Mouse (Mus musculus) heart, embryonic 16.5 days (tissue): Measurements from ENCODE around the gene Ssh3. TPM values are rescaled to one million over a fixed set of nuclear protein-coding genes. Genes with fewer than 3 reads are reported as not detected.

Source experiments
- ATAC-seq: fragments of 200-750 bp; cut with Nextera tagmentation; replicated peaks from 2 replicates; pipeline ENCODE4 v1.8.0; 2017; ENCODE audit warnings: moderate number of reproducible peaks; ENCODE audit not compliant: insufficient read depth, low FRiP score; ENCODE audit errors: extremely low read depth
- H3K27ac ChIP-seq: fragments of 300-500 bp; sonication (generic); 2 replicates; pipeline ENCODE4 v1.5.1; 2014; ENCODE audit warnings: mild to moderate bottlenecking, low read length, control low read depth, moderate library complexity
- H3K27me3 ChIP-seq: fragments of 300-500 bp; sonication (generic); 2 replicates; pipeline ENCODE4 v1.6.1; 2014; ENCODE audit warnings: low read length, mixed read lengths; ENCODE audit not compliant: control insufficient read depth, insufficient read depth
- H3K36me3 ChIP-seq: fragments of 300-500 bp; sonication (generic); 2 replicates; pipeline ENCODE4 v1.6.1; 2014; ENCODE audit not compliant: control insufficient read depth, insufficient read depth
- H3K4me1 ChIP-seq: fragments of 300-500 bp; sonication (generic); 2 replicates; pipeline ENCODE4 v1.6.1; 2014; ENCODE audit warnings: low read length, mixed read lengths; ENCODE audit not compliant: control insufficient read depth, insufficient read depth
- H3K4me2 ChIP-seq: fragments of 300-500 bp; sonication (generic); 2 replicates; pipeline ENCODE4 v1.6.1; 2014; ENCODE audit warnings: low read depth, mild to moderate bottlenecking, control low read depth, low read length
- H3K4me3 ChIP-seq: fragments of 300-500 bp; sonication (generic); 2 replicates; pipeline ENCODE4 v1.5.1; 2014; ENCODE audit warnings: mild to moderate bottlenecking, control low read depth, low read length
- H3K9ac ChIP-seq: fragments of 300-500 bp; sonication (generic); 2 replicates; pipeline ENCODE4 v1.6.1; 2014; ENCODE audit warnings: low read length, control low read depth
- H3K9me3 ChIP-seq: fragments of 300-500 bp; sonication (generic); replicated peaks from 2 replicates; pipeline ENCODE4 v1.6.1; 2016; ENCODE audit warnings: low read length; ENCODE audit not compliant: control insufficient read depth
- WGBS: fragments of 180-500 bp; shearing (Covaris S2); extraction: QIAGEN DNeasy Blood & Tissue Kit; methylation state at CpG from one replicate; pipeline ENCODE4 v1.1.7; 2014; 5-methylcytosine and 5-hydroxymethylcytosine counted together
- polyA plus RNA-seq: library from polyadenylated mRNA; unstranded; fragments of >200 nt; fragmentation: Nextera tagmentation; extraction: Ambion mirVana; gene quantifications from 2 replicates; pipeline ENCODE4 v1.2.1, GENCODE M21; 2015

The Ssh3 gene
- polyA plus RNA-seq, 1 experiment from 2014 or later, result 8.3 TPM

DNA sequence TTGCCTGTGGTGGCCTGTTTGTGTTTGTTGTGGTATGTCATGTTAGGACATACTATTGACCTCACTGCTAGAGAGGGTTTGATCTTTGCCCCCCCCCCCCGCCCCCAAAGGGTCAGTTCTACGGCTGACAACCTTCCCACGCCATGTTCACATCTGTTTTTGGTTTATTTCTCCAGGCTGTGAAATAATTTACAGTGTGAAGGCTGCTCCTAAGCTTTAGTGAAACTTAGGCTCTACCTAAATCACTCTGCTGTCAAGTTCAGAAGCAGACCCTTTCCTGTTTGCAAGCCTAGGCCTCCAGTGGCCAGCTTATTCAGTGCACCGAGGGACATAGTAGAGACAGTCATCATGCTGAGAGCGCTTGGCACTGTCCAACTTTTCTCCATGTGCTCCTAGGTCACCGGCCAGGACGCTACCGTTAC, 28.7 kb downstream of the Ssh3 start:
- ATAC-seq, result no peak
- Histone ChIP-seq H3K9ac (no peak overlapping the region), H3K4me2 (no peak overlapping the region), H3K27ac (no peak overlapping the region), H3K4me3 (no peak overlapping the region), H3K9me3 (no peaks in the 10 kb centered on the region), H3K36me3 (no peaks in the 10 kb centered on the region), H3K4me1 (no peaks in the 10 kb centered on the region), H3K27me3 (no peaks in the 10 kb centered on the region)
- 68% methylated on average over 8 of the region's 8 CpGs for WGBS

DNA sequence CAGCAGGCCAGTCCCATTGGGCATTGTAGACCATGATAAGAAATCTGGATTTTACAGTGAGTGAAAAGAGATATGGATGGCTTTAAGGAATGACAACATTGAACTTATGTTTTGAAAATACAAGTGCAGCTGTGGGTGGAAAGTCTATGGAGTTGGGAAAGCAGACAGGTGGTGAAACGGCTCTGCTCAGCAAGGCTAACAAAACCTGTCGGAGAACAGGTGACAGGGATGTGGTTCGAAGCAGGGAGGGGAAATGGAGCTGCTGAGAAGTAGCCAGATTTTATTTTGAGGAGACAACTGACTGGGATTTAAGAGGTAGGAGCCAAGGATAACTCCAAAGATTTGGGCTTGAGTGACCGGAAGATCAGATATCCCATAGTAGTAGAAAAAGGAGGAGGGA, 34.4 kb downstream of the Ssh3 start:
- Histone ChIP-seq H3K27me3 (no peaks in the 10 kb centered on the region), H3K27ac (no peak overlapping the region)
- 59% methylated on average over 4 of the region's 4 CpGs for WGBS

GRCm38 (mm10) chr19:4232651-4233050, 36.3 kb downstream of the Ssh3 start:
- peak overlapping the region; percentile 82; the same call in 1 of the 2 replicates for H3K4me2 ChIP-seq
- H3K4me1 ChIP-seq, result peaks cover 8% of the 10 kb centered on the region
- H3K4me3 ChIP-seq, result no peak overlapping the region
- ATAC-seq, result no peak
- no peaks in the 10 kb centered on the region for H3K36me3 ChIP-seq
- no peaks in the 10 kb centered on the region; the same call in 1 of the 2 replicates for H3K27me3 ChIP-seq
- no peak overlapping the region for H3K27ac ChIP-seq
- H3K9me3 ChIP-seq, result no peaks in the 10 kb centered on the region
- WGBS, result 76% methylated on average over 7 of the region's 7 CpGs
- H3K9ac ChIP-seq, result peak overlapping the region; percentile 78

More for the DNA sequence above, 34.4 kb downstream of the Ssh3 start:
- Histone ChIP-seq H3K9me3 (no peaks in the 10 kb centered on the region), H3K4me2 (no peak overlapping the region), H3K4me3 (no peak overlapping the region), H3K4me1 (peaks cover 8% of the 10 kb centered on the region), H3K9ac (no peak overlapping the region), H3K36me3 (no peaks in the 10 kb centered on the region)
- ATAC-seq, result no peak

GRCm38 (mm10) chr19:4232186-4232572, 36.8 kb downstream of the Ssh3 start:
- Histone ChIP-seq H3K4me1 (peaks cover 8% of the 10 kb centered on the region), H3K9me3 (no peaks in the 10 kb centered on the region), H3K9ac (peak overlapping the region; percentile 78), H3K27ac (peak overlapping the region; percentile 88), H3K27me3 (no peaks in the 10 kb centered on the region; the same call in 1 of the 2 replicates), H3K36me3 (no peaks in the 10 kb centered on the region), H3K4me3 (peak overlapping the region; percentile 70), H3K4me2 (peak overlapping the region; percentile 82)
- WGBS, result 4% methylated on average over 2 of the region's 2 CpGs
- no peak for ATAC-seq

DNA sequence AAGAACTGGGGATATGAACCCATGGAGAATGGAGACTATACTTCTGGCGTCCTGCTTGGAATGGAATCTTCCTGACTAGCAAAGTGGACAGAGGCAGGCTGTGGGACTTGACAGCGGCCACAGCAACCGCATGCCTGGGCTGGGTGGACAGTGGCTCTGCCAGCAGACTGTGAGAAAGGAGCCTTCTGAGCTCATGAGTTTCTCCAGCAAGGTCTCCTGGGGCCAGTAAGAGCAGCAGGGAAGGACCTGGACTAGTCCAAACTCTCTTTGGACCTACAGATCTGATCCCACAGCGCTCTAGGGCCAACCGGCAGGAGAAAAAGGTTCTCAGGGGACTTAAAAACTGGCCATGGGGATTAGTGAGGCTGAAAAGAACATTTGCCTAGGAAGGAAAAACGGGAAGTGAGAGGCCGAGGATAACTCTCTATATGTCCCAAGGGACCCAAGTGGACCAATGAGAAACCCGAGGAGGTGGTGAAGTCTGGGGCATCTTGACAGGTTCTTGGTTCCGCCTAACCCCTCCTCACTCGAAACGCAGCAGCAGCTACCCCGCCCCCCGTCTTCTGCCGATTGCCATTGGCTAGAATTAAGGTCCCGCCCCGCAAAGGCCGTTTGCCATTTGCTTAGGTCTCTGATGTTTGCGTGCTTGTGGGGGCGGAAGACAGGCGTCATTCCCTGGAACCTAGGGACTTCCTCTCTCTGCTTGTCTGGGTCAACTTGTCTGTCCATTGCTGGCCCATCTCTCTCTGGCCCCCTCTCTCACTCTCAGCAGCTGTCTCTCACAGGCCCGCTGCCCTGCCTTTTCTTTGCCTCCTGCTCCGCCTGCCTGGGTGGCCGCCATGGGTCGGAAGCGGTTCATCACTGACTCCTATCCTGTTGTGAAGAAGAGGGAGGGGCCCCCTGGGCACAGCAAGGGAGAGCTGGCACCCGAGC, 37.5 kb downstream of the Ssh3 start, which contains the start of gene Pold4:
TSS of gene Pold4 (plus strand) at position 647 of the 933 bp plus-strand sequence.
- Histone ChIP-seq H3K4me3 (peak within 1 kb of the TSS; percentile 70), H3K27me3 (no peaks in the 10 kb centered on the region; the same call in 1 of the 2 replicates), H3K4me1 (peaks cover 8% of the 10 kb centered on the region), H3K4me2 (peak within 1 kb of the TSS; percentile 82), H3K36me3 (no peaks in the 10 kb centered on the region), H3K9ac (peak within 1 kb of the TSS; percentile 78), H3K27ac (peak within 1 kb of the TSS; percentile 88), H3K9me3 (no peaks in the 10 kb centered on the region)
- 8% methylated on average over 26 of the region's 26 CpGs for WGBS
- peak; percentile 91 for ATAC-seq

GRCm38 (mm10) chr19:4230415-4230814, 38.6 kb downstream of the Ssh3 start:
- H3K9me3 ChIP-seq, result no peaks in the 10 kb centered on the region
- no peak overlapping the region for H3K27ac ChIP-seq
- no peak for ATAC-seq
- H3K27me3 ChIP-seq, result peaks cover 5% of the 10 kb centered on the region; the same call in 1 of the 2 replicates
- H3K4me2 ChIP-seq, result no peak overlapping the region
- 55% methylated on average over 8 of the region's 8 CpGs for WGBS
- no peaks in the 10 kb centered on the region for H3K36me3 ChIP-seq
- H3K9ac ChIP-seq, result no peak overlapping the region
- H3K4me3 ChIP-seq, result no peak overlapping the region
- H3K4me1 ChIP-seq, result peaks cover 8% of the 10 kb centered on the region

- Histone ChIP-seq H3K4me2 (no peak overlapping the region), H3K4me1 (peaks cover 8% of the 10 kb centered on the region), H3K27ac (no peak overlapping the region), H3K9ac (no peak overlapping the region), H3K36me3 (no peaks in the 10 kb centered on the region), H3K4me3 (no peak overlapping the region), H3K9me3 (no peaks in the 10 kb centered on the region), H3K27me3 (peaks cover 5% of the 10 kb centered on the region; the same call in 1 of the 2 replicates)
- no peak for ATAC-seq
- 35% methylated on average over 9 of the region's 9 CpGs for WGBS
Measured at GRCm38 (mm10) chr19:4229451-4230076, 39.4 kb downstream of the Ssh3 start.

DNA sequence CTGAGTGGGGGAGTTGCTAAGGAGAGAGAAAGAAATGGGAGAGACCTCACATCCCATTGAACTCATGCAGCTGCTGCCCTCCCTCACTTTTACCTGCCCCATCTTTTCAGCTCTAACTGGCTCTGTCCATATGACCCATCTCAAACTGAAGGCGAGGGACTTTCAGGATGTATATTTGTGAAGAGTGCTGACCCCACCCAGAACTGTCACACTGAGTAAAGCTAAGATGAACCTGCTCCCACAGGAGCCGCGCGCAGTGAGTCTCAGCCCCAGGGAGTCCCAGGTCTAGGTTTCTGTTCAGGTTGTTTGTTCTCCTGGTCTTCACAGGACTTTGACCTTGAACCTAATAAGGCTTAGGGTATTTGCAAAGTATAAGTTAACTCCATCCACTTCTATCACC, 40.1 kb downstream of the Ssh3 start:
- Histone ChIP-seq H3K27me3 (peaks cover 5% of the 10 kb centered on the region; the same call in 1 of the 2 replicates), H3K27ac (no peak overlapping the region), H3K36me3 (no peaks in the 10 kb centered on the region), H3K9me3 (no peaks in the 10 kb centered on the region), H3K4me3 (no peak overlapping the region), H3K4me2 (no peak overlapping the region), H3K4me1 (peaks cover 8% of the 10 kb centered on the region), H3K9ac (no peak overlapping the region)
- 71% methylated on average over 4 of the region's 4 CpGs for WGBS
- no peak for ATAC-seq
